Mouse (Mus musculus): ENCODE measurements at regions not wholly inside any gene's neighbourhood (a gene's known extent, or its start where the extent isn't known, plus 50 kb on each side); places are given as distances from the start of the nearest gene placed in this dataset.

- no peak overlapping the region for H3K27ac ChIP-seq (ENCODE audit: low read depth, low read length)
- H3K9me3 ChIP-seq (ENCODE audit: low read length), result no peaks in the 10 kb centered on the region
- no peak for TF ChIP-seq CTCF (IDR thresholded peaks at IDR 0.05; ENCODE audit: low read depth)
- H3K4me1 ChIP-seq (ENCODE audit: insufficient read depth), result no peaks in the 10 kb centered on the region
- WGBS, result 74% methylated on average over 3 of the region's 3 CpGs
- DNase-seq (no peak), ATAC-seq (no peak)
- no peak overlapping the region for H3K9ac ChIP-seq
- H3K4me3 ChIP-seq (ENCODE audit: low read depth, low read length), result no peak overlapping the region
- H3K4me2 ChIP-seq (ENCODE audit: low read depth), result no peak overlapping the region
- no peaks in the 10 kb centered on the region for H3K27me3 ChIP-seq (ENCODE audit: insufficient read depth, low read length)
- H3K36me3 ChIP-seq (ENCODE audit: insufficient read depth), result no peaks in the 10 kb centered on the region
Observed at GRCm38 (mm10) chr7:125237026-125237425, 207.4 kb upstream of the Kdm8 start.

GRCm38 (mm10) chr7:125243021-125243420 is 201.5 kb upstream of the Kdm8 start:
- no peak for DNase-seq
- no peak overlapping the region for H3K27ac ChIP-seq (ENCODE audit: low read depth, low read length)
- no peak overlapping the region for H3K4me2 ChIP-seq (ENCODE audit: low read depth)
- no peaks in the 10 kb centered on the region for H3K4me1 ChIP-seq (ENCODE audit: insufficient read depth)
- WGBS, result 77% methylated on average over 3 of the region's 3 CpGs
- no peaks in the 10 kb centered on the region for H3K27me3 ChIP-seq (ENCODE audit: insufficient read depth, low read length)
- ATAC-seq, result no peak
- no peaks in the 10 kb centered on the region for H3K9me3 ChIP-seq (ENCODE audit: low read length)
- H3K36me3 ChIP-seq (ENCODE audit: insufficient read depth), result no peaks in the 10 kb centered on the region
- H3K4me3 ChIP-seq (ENCODE audit: low read depth, low read length), result no peak overlapping the region
- H3K9ac ChIP-seq, result no peak overlapping the region
- TF ChIP-seq CTCF (IDR thresholded peaks at IDR 0.05; ENCODE audit: low read depth), result no peak

DNA sequence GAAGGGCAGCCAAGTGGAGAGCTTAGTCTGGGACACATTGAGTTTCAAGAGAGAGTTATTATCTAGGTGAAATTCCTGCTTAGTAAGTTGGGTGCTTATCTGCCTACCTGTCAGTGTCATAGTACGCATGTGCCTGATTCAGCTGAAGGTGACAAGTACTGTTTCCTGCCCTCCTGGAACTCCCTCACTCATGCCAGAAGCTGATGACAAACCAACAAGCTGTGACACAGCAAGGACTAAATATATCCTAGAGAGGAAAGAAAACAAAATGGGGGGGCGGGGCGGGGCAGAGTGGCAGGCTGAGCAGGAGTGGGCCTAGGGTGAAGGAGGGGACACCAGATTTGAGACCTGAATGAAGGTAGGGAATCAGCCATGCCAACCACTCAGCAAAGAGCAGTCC is 196.1 kb upstream of the Kdm8 start:
- H3K4me1 ChIP-seq (ENCODE audit: insufficient read depth), result no peaks in the 10 kb centered on the region
- TF ChIP-seq CTCF (IDR thresholded peaks at IDR 0.05; ENCODE audit: low read depth), result no peak
- H3K9ac ChIP-seq, result no peak overlapping the region
- H3K27me3 ChIP-seq (ENCODE audit: insufficient read depth, low read length), result no peaks in the 10 kb centered on the region
- DNase-seq (no peak), ATAC-seq (no peak)
- H3K27ac ChIP-seq (ENCODE audit: low read depth, low read length), result no peak overlapping the region
- H3K9me3 ChIP-seq (ENCODE audit: low read length), result no peaks in the 10 kb centered on the region
- H3K36me3 ChIP-seq (ENCODE audit: insufficient read depth), result no peaks in the 10 kb centered on the region
- H3K4me3 ChIP-seq (ENCODE audit: low read depth, low read length), result no peak overlapping the region
- no peak overlapping the region for H3K4me2 ChIP-seq (ENCODE audit: low read depth)
- WGBS, result 97% methylated on average over 3 of the region's 3 CpGs

DNA sequence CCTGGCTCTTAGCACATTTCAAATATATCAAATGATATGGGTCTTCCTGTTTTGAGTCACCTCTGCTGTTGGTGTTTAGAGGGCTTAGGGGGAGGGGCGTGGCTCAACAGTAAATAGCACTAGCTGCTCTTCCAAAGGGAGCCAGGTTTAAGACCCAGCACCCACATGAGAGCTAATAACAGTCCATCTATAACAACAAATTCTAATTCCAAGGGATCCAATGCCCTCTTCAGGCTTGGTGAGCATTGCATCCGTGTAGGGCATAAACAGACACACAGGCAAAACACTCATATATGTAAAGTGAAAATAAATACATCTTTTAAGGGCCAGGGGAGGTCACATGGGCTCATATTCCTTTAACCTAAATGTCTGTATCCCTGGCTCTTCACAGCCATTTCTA is 194.1 kb upstream of the Kdm8 start:
- no peak overlapping the region for H3K4me3 ChIP-seq (ENCODE audit: low read depth, low read length)
- no peaks in the 10 kb centered on the region for H3K27me3 ChIP-seq (ENCODE audit: insufficient read depth, low read length)
- TF ChIP-seq CTCF (IDR thresholded peaks at IDR 0.05; ENCODE audit: low read depth), result no peak; the same call in 1 of the 2 replicates
- H3K4me2 ChIP-seq (ENCODE audit: low read depth), result no peak overlapping the region
- H3K9ac ChIP-seq, result no peak overlapping the region
- ATAC-seq (no peak), DNase-seq (no peak)
- no peak overlapping the region for H3K27ac ChIP-seq (ENCODE audit: low read depth, low read length)
- no peaks in the 10 kb centered on the region for H3K4me1 ChIP-seq (ENCODE audit: insufficient read depth)
- WGBS, result 81% methylated on average over 2 of the region's 2 CpGs
- H3K36me3 ChIP-seq (ENCODE audit: insufficient read depth), result no peaks in the 10 kb centered on the region
- no peaks in the 10 kb centered on the region for H3K9me3 ChIP-seq (ENCODE audit: low read length)

GRCm38 (mm10) chr7:125250970-125251585 is 193.4 kb upstream of the Kdm8 start:
- Histone ChIP-seq H3K9me3 (ENCODE audit: low read length) (no peaks in the 10 kb centered on the region), H3K27me3 (ENCODE audit: insufficient read depth, low read length) (no peaks in the 10 kb centered on the region), H3K4me3 (ENCODE audit: low read depth, low read length) (no peak overlapping the region), H3K36me3 (ENCODE audit: insufficient read depth) (no peaks in the 10 kb centered on the region), H3K9ac (no peak overlapping the region), H3K27ac (ENCODE audit: low read depth, low read length) (no peak overlapping the region), H3K4me2 (ENCODE audit: low read depth) (no peak overlapping the region), H3K4me1 (ENCODE audit: insufficient read depth) (no peaks in the 10 kb centered on the region)
- peak; percentile 22 for DNase-seq
- 32% methylated on average over 6 of the region's 6 CpGs for WGBS
- ATAC-seq, result peak; percentile 42
- no peak for TF ChIP-seq CTCF (IDR thresholded peaks at IDR 0.05; ENCODE audit: low read depth)

- ATAC-seq, result no peak
Observed at GRCm38 (mm10) chr7:125254302-125254701, 190.2 kb upstream of the Kdm8 start.

GRCm38 (mm10) chr7:125259016-125259415 is 185.5 kb upstream of the Kdm8 start:
- no peak overlapping the region for H3K27ac ChIP-seq (ENCODE audit: low read depth, low read length)
- DNase-seq (no peak), ATAC-seq (no peak)
- no peaks in the 10 kb centered on the region for H3K4me1 ChIP-seq (ENCODE audit: insufficient read depth)
- no peaks in the 10 kb centered on the region for H3K27me3 ChIP-seq (ENCODE audit: insufficient read depth, low read length)
- no peaks in the 10 kb centered on the region for H3K36me3 ChIP-seq (ENCODE audit: insufficient read depth)
- H3K4me3 ChIP-seq (ENCODE audit: low read depth, low read length), result no peak overlapping the region
- H3K4me2 ChIP-seq (ENCODE audit: low read depth), result no peak overlapping the region
- H3K9ac ChIP-seq, result no peak overlapping the region
- no peak for TF ChIP-seq CTCF (IDR thresholded peaks at IDR 0.05; ENCODE audit: low read depth)
- H3K9me3 ChIP-seq (ENCODE audit: low read length), result no peaks in the 10 kb centered on the region

More at GRCm38 (mm10) chr7:125254302-125254701, 190.2 kb upstream of the Kdm8 start:
- DNase-seq, result no peak
- H3K36me3 ChIP-seq (ENCODE audit: insufficient read depth), result no peaks in the 10 kb centered on the region
- no peak overlapping the region for H3K9ac ChIP-seq
- H3K4me1 ChIP-seq (ENCODE audit: insufficient read depth), result no peaks in the 10 kb centered on the region
- H3K4me3 ChIP-seq (ENCODE audit: low read depth, low read length), result no peak overlapping the region
- H3K9me3 ChIP-seq (ENCODE audit: low read length), result no peaks in the 10 kb centered on the region
- 11% methylated on average over 4 of the region's 4 CpGs for WGBS
- H3K4me2 ChIP-seq (ENCODE audit: low read depth), result no peak overlapping the region
- no peak overlapping the region for H3K27ac ChIP-seq (ENCODE audit: low read depth, low read length)
- no peak for TF ChIP-seq CTCF (IDR thresholded peaks at IDR 0.05; ENCODE audit: low read depth)
- no peaks in the 10 kb centered on the region for H3K27me3 ChIP-seq (ENCODE audit: insufficient read depth, low read length)

Measured in forebrain, postnatal 0 days (tissue).